Mouse (Mus musculus) layer of hippocampus, postnatal 10 days (tissue): Measurements from ENCODE around the gene Slc9a3r2. TPM values are rescaled to one million over a fixed set of nuclear protein-coding genes. Genes with fewer than 3 reads are reported as not detected.

Experiments
- DNase-seq, 2 experiments: peaks; one replicate each; pipeline ENCODE4 v3.0.0; 2021; ENCODE audit warnings: low spot score in 2 of 2
- microRNA-seq, 2 experiments: library from miRNA; unstranded; fragments of <30 nt; microRNA quantifications; one replicate each; pipeline ENCODE4 v1.2.0; 2021
- total RNA-seq, 2 experiments: library from RNA; stranded (reverse); gene quantifications; 2 replicates each; pipeline ENCODE4 v1.2.3; 2021

The Slc9a3r2 gene
- total RNA-seq, 2 experiments from 2014 or later: 48.5 to 49.4 TPM

- DNase-seq: peak in 1 of 2 experiments; percentile 53
Observed at GRCm38 (mm10) chr17:24595126-24596072, 54.7 kb downstream of the Slc9a3r2 start.

DNA sequence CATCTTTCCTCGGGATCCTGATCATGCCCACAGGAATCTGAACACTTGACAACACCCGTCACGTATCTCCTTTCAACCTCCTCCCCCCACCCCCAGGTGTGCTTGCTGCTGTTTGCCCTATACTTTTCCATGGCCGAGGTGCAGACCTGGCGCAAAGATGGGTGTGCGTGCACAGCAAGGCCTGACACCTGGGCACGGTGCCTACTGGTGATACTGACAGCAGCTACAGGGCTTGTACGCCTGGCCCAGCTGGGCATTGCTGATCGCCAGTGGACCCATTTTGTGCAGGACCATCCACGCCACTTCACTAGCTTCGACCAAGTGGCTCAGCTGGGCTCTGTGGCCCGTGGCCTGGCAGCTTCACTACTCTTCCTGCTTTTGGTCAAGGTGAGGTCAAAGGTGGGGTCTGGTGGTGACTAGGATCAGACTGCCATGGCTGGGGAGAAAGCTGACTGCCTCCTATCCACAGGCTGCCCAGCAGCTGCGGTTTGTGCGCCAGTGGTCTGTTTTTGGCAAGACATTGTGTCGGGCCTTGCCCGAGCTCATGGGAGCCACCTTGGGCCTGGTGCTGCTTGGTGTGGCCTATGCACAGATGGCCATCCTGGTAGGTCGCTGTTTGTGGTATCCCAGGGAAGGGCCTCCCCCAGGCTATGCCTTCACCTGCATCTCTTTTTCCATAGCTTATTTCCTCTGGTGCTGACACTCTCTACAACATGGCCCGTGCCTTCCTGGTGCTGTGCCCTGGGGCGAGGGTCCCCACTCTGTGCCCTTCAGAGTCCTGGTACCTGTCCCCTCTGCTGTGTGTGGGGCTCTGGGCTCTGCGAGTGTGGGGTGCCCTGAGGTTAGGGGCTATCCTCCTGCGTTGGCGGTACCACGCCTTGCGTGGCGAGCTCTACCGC is 55.9 kb downstream of the Slc9a3r2 start:
- DNase-seq: no peak

DNA sequence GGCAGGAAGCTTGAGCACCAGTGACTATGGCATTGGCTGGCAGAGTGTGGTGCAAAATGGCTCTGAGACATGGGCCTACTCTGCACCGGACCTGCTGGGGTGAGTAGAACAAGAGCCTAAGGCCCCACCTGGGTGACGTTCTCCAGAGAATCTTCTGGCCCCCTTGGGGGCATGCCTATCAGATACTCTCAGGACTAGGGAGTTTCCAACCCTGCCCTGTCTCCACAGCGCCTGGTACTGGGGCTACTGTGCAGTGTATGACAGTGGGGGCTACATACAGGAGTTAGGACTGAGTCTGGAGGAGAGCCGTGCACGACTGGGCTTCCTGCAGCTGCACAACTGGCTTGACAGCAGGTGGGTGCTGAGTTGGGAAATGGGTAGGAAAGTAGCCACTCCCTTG is 56.9 kb downstream of the Slc9a3r2 start:
- no peak for DNase-seq

GRCm38 (mm10) chr17:24591695-24592094 is 58.4 kb downstream of the Slc9a3r2 start:
- DNase-seq: no peak

DNA sequence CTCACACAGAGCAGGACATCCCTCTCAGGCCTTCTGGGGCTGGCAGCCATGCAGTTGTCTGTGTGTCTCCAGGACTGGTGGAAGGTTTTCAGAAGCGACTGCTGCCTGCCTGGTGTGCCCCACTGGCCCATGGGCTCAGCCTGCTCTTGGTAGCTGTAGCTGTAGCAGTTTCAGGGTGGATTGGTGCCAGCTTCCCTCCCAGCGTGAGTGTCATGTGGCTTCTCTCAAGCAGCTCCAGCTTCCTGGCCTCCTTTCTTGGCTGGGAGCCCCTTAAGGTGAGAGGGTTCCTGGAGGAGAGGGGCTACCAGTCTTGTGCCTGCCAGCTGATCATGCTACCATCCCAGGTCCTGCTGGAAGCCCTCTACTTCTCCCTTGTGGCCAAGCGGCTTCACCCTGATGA is 59.2 kb downstream of the Slc9a3r2 start:
- no peak for DNase-seq

Small RNAs within 50 kb of the gene (microRNA-seq; reads per million reads assigned to microRNA genes)
- gene Gm24589: 2.2 to 3.1 reads per million in 2 experiments

Other genes with a start within 250 kb of the Slc9a3r2 start
- 100 to 1,000 TPM; 166 TPM for gene Rnps1, start 235.8 kb downstream of the Slc9a3r2 start, total RNA-seq
- gene Eci1, start 223.7 kb downstream of the Slc9a3r2 start, total RNA-seq: 10 to 100 TPM; 19.2 to 21.1 TPM
- 1 to 10 TPM; 6.9 to 7.5 TPM for gene Dnase1l2, start 207.2 kb downstream of the Slc9a3r2 start, total RNA-seq
- gene E4f1, start 180.0 kb downstream of the Slc9a3r2 start, total RNA-seq: 10 to 100 TPM; 30.0 to 33.3 TPM
- gene Pgp, start 179.9 kb downstream of the Slc9a3r2 start, total RNA-seq: 10 to 100 TPM; 64.7 to 67.9 TPM
- gene Bricd5, start 176.4 kb downstream of the Slc9a3r2 start, total RNA-seq: 1 to 10 TPM in 1 of 2 experiments, under 1 TPM in 1; 0.87 to 1.8 TPM
- 10 to 100 TPM; 29.1 to 30.8 TPM for gene Mlst8, start 171.2 kb downstream of the Slc9a3r2 start, total RNA-seq
- gene Caskin1, start 161.7 kb downstream of the Slc9a3r2 start, total RNA-seq: 100 to 1,000 TPM; 170 to 175 TPM
- 100 to 1,000 TPM; 110 to 112 TPM for gene Traf7, start 122.4 kb downstream of the Slc9a3r2 start, total RNA-seq
- 10 to 100 TPM; 48.9 to 49.0 TPM for gene Rab26, start 116.1 kb downstream of the Slc9a3r2 start, total RNA-seq
- gene Pkd1, start 100.5 kb downstream of the Slc9a3r2 start, total RNA-seq: 10 to 100 TPM; 61.6 to 91.2 TPM
- gene Tsc2, start 17.7 kb downstream of the Slc9a3r2 start, total RNA-seq: 100 to 1,000 TPM; 171 to 176 TPM
- gene Nthl1, start 17.6 kb downstream of the Slc9a3r2 start, total RNA-seq: 1 to 10 TPM; 4.9 to 7.8 TPM
- gene Npw, start 8.1 kb upstream of the Slc9a3r2 start, total RNA-seq: 1 to 10 TPM; 1.3 to 1.6 TPM
- gene Zfp598, start 19.4 kb upstream of the Slc9a3r2 start, total RNA-seq: 10 to 100 TPM; 40.1 to 43.6 TPM
- gene Syngr3, start 39.6 kb upstream of the Slc9a3r2 start, total RNA-seq: 100 to 1,000 TPM; 211 to 212 TPM
- 10 to 100 TPM; 19.3 to 22.4 TPM for gene Gfer, start 45.8 kb upstream of the Slc9a3r2 start, total RNA-seq
- gene Noxo1, start 45.9 kb upstream of the Slc9a3r2 start, total RNA-seq: 1 to 10 TPM; 4.8 to 5.0 TPM
- 10 to 100 TPM; 28.5 to 34.3 TPM for gene Tbl3, start 57.3 kb upstream of the Slc9a3r2 start, total RNA-seq
- not detected for gene Rnf151, start 67.7 kb upstream of the Slc9a3r2 start, total RNA-seq
- gene Rps2, start 67.8 kb upstream of the Slc9a3r2 start, total RNA-seq: 100 to 1,000 TPM; 563 to 651 TPM
- 100 to 1,000 TPM; 180 to 197 TPM for gene Ndufb10, start 74.2 kb upstream of the Slc9a3r2 start, total RNA-seq
- gene Rpl3l, start 77.5 kb upstream of the Slc9a3r2 start, total RNA-seq: under 1 TPM; 0.53 to 0.62 TPM
- gene Msrb1, start 86.3 kb upstream of the Slc9a3r2 start, total RNA-seq: 10 to 100 TPM; 46.7 to 47.5 TPM
- under 1 TPM in 1 of 2 experiments, not detected in 1; 0.40 TPM for gene Hs3st6, start 102.7 kb upstream of the Slc9a3r2 start, total RNA-seq
- not detected for gene Meiob, start 154.0 kb upstream of the Slc9a3r2 start, total RNA-seq
- gene Hagh, start 189.8 kb upstream of the Slc9a3r2 start, total RNA-seq: 10 to 100 TPM; 81.5 to 87.7 TPM
- 10 to 100 TPM; 15.6 to 16.2 TPM for gene Fahd1, start 200.0 kb upstream of the Slc9a3r2 start, total RNA-seq
- not detected for gene Igfals, start 215.7 kb upstream of the Slc9a3r2 start, total RNA-seq
- 10 to 100 TPM; 40.4 to 40.5 TPM for gene Nubp2, start 236.0 kb upstream of the Slc9a3r2 start, total RNA-seq
- 10 to 100 TPM; 36.4 to 36.9 TPM for gene Spsb3, start 236.3 kb upstream of the Slc9a3r2 start, total RNA-seq
- 10 to 100 TPM; 61.6 to 62.1 TPM for gene Eme2, start 244.8 kb upstream of the Slc9a3r2 start, total RNA-seq
- 10 to 100 TPM; 74.1 to 77.8 TPM for gene Mrps34, start 244.8 kb upstream of the Slc9a3r2 start, total RNA-seq
- 10 to 100 TPM; 40.8 to 44.2 TPM for gene Nme3, start 246.2 kb upstream of the Slc9a3r2 start, total RNA-seq